In the genomic region with DNA sequence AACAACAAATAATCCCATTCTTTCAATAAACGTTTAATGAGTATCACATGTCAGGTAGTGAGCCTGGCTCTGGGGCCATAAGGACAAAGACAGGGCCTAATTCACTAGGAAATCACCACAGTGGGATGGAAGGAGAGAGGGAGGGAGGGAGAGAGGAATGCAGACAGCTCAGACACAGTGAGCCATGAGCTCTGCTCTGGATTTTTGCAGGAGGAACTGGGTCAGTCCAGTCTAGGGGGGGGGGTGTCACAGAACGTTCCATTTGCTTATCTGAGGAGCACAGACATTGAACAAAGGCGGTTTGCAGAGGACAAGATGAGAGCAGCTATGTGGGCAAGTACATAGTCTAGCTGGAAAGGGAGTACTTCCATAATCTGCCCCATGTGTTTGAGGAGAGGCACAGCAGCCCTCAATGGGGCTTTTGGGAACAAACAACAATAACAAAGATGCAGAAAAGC, we compare ENCODE assay signal across 8 mouse cellular contexts. TPM values are rescaled to one million over a fixed set of nuclear protein-coding genes. Genes with fewer than 3 reads are reported as not detected.
DNase-seq lines count a peak whose midpoint lies in the region; ATAC-seq and TF ChIP-seq lines count a peak whose summit lies in the region.

No protein-coding gene starts in this region.

- H3K4me1 ChIP-seq in forebrain, embryonic 15.5 days, result peaks cover 33% of the 10 kb centered on the region
- peaks cover 40% of the 10 kb centered on the region for H3K4me1 ChIP-seq in liver, embryonic 12.5 days

- H3K36me3 ChIP-seq in forebrain, embryonic 15.5 days, result no peaks in the 10 kb centered on the region
- no peaks in the 10 kb centered on the region for H3K36me3 ChIP-seq in liver, embryonic 12.5 days

- WGBS in forebrain, embryonic 15.5 days, result 14% methylated on average over 3 of the region's 3 CpGs
- 18% methylated on average over 3 of the region's 3 CpGs for WGBS in liver, embryonic 12.5 days (ENCODE audit: insufficient replicate concordance)

- H3K27me3 ChIP-seq in forebrain, embryonic 15.5 days, result no peaks in the 10 kb centered on the region
- H3K27me3 ChIP-seq in liver, embryonic 12.5 days (replicated peaks), result no peaks in the 10 kb centered on the region

- no peak for TF ChIP-seq POLR2A in brain, embryonic 14.5 days (IDR thresholded peaks at IDR 0.05; ENCODE audit: borderline replicate concordance, extremely low read depth, insufficient read depth, insufficient read length, poor library complexity, severe bottlenecking)

- H3K4me3 ChIP-seq in forebrain, embryonic 15.5 days, result no peak overlapping the region
- no peak overlapping the region for H3K4me3 ChIP-seq in liver, embryonic 12.5 days

- peak overlapping the region; percentile 77 for H3K27ac ChIP-seq in forebrain, embryonic 15.5 days (replicated peaks)
- peak overlapping the region; percentile 52 for H3K27ac ChIP-seq in liver, embryonic 12.5 days

- no peaks in the 10 kb centered on the region for H3K9me3 ChIP-seq in forebrain, embryonic 15.5 days
- H3K9me3 ChIP-seq in liver, embryonic 12.5 days (replicated peaks), result no peaks in the 10 kb centered on the region

- peak; percentile 65 for ATAC-seq in forebrain, embryonic 15.5 days (replicated peaks)
- ATAC-seq in liver, embryonic 12.5 days, result peak; percentile 94

- TF ChIP-seq CTCF in brain, embryonic 14.5 days (IDR thresholded peaks at IDR 0.05; ENCODE audit: borderline replicate concordance, extremely low read depth, insufficient read depth, insufficient read length), result no peak

- no peak overlapping the region for H3K4me2 ChIP-seq in forebrain, embryonic 15.5 days (replicated peaks)
- peak overlapping the region; percentile 38 for H3K4me2 ChIP-seq in liver, embryonic 12.5 days

- no peak overlapping the region; the same call in 1 of the 2 replicates for H3K9ac ChIP-seq in forebrain, embryonic 15.5 days (replicated peaks)
- 0 out of 2 replicates have a peak overlapping the region, but pooled peaks have one; percentile 1 for H3K9ac ChIP-seq in liver, embryonic 12.5 days

- peak; percentile 42 for DNase-seq in adrenal gland, postnatal 14 days
- DNase-seq in adrenal gland, adult 8-10 months, result no peak
- DNase-seq in brain, embryonic 14.5 days (ENCODE audit: low read depth), result peak; percentile 70
- DNase-seq in yolk sac, embryonic 10.5 days (ENCODE audit: low spot score), result peak; percentile 36
- DNase-seq in ovary, postnatal 10 days (ENCODE audit: low spot score), result no peak
- DNase-seq in urinary bladder, adult 2 months (ENCODE audit: low spot score), result no peak

RNA-seq across cellular contexts. Expression of gene Fam122a, which starts 24.7 kb away (rescaled TPM):
- total RNA-seq in adrenal gland, postnatal 14 days (2021), result 27.9 and 33.1 TPM in 2 replicates
- 10 to 100 TPM; 28.0 to 37.9 (median 33.5) TPM for total RNA-seq in adrenal gland, adult 8-10 months (2022)
- polyA plus RNA-seq in brain, embryonic 14.5 days (2012; rRNA removed), result 31.3 and 34.3 TPM in 2 replicates
- 57.7 and 59.6 TPM in 2 replicates for polyA plus RNA-seq in forebrain, embryonic 15.5 days (2015; fragmentation: Nextera tagmentation; extraction: Ambion mirVana)
- polyA plus RNA-seq in liver, embryonic 12.5 days (2016; fragmentation: Nextera tagmentation; extraction: Ambion mirVana), result 45.1 and 47.6 TPM in 2 replicates
- 22.2 and 24.0 TPM in 2 replicates for polyA plus RNA-seq in urinary bladder, adult 2 months (2012; rRNA removed)

Comparison
In these comparisons a context has a peak if more than half of its experiments do, and no peak if none do; other contexts are left out.
1. DNase-seq: peak in adrenal gland, postnatal 14 days (single experiment), brain, embryonic 14.5 days (single experiment) and yolk sac, embryonic 10.5 days (single experiment); none in adrenal gland, adult 8-10 months (single experiment), ovary, postnatal 10 days (single experiment) and urinary bladder, adult 2 months (single experiment).